Mouse (Mus musculus) CH12.LX (cell line): Measurements from ENCODE around the gene Prelp. TPM values are rescaled to one million over a fixed set of nuclear protein-coding genes. Genes with fewer than 3 reads are reported as not detected.

Experiments used
- DNase-seq: peaks from one replicate; pipeline ENCODE4 v3.0.0-alpha.2; 2013; ENCODE audit errors: extremely low read depth
- H3K27ac ChIP-seq: 2 replicates; pipeline ENCODE4 v1.5.1; 2012; ENCODE audit warnings: low read depth, mild to moderate bottlenecking, control low read depth, moderate library complexity; ENCODE audit not compliant: insufficient read depth
- H3K27me3 ChIP-seq: replicated peaks from 2 replicates; pipeline ENCODE3; 2012; ENCODE audit warnings: inconsistent platforms
- H3K36me3 ChIP-seq, 2 experiments: replicated peaks in 1 of 2; 2 replicates each; pipeline versions ENCODE3 to v1.6.1; 2012; ENCODE audit warnings: inconsistent platforms in 1 of 2, low read length in 1 of 2, mild to moderate bottlenecking in 1 of 2, mixed read lengths in 1 of 2, moderate library complexity in 1 of 2; ENCODE audit not compliant: control insufficient read depth in 1 of 2, insufficient read depth in 1 of 2
- H3K4me1 ChIP-seq, 2 experiments: 2 replicates each; pipeline ENCODE4 v1.6.1; 2012; ENCODE audit warnings: inconsistent platforms in 1 of 2, moderate library complexity in 1 of 2; ENCODE audit not compliant: insufficient read depth in 2 of 2, control insufficient read depth in 1 of 2
- H3K4me2 ChIP-seq: 2 replicates; pipeline ENCODE4 v1.6.1; 2012; ENCODE audit warnings: low read depth, mild to moderate bottlenecking, control low read depth; ENCODE audit not compliant: poor library complexity, insufficient read depth, severe bottlenecking
- H3K4me3 ChIP-seq, 3 experiments: fragments of 150-350 bp in 1 of 3; sonication (generic) in 1 of 3; replicated peaks in 1 of 3; 2 replicates each; pipeline versions ENCODE3 to v1.5.1; 2011 to 2012; ENCODE audit warnings: low read depth in 2 of 3, low read length in 2 of 3, mild to moderate bottlenecking in 2 of 3, moderate library complexity in 2 of 3, control low read depth in 1 of 3, improper control_type of control experiment in 1 of 3, inconsistent platforms in 1 of 3, mixed read lengths in 1 of 3; ENCODE audit not compliant: poor library complexity in 1 of 3
- H3K79me2 ChIP-seq: replicated peaks from 2 replicates; pipeline ENCODE4 v1.6.1; 2012; ENCODE audit warnings: mild to moderate bottlenecking, moderate library complexity; ENCODE audit not compliant: control insufficient read depth, poor library complexity, insufficient read depth, severe bottlenecking; ENCODE audit errors: extremely low read depth
- H3K9ac ChIP-seq: 2 replicates; pipeline ENCODE4 v1.6.1; 2012; ENCODE audit warnings: low read depth, mild to moderate bottlenecking, control low read depth, moderate library complexity; ENCODE audit not compliant: insufficient read depth
- H3K9me3 ChIP-seq: replicated peaks from 2 replicates; pipeline ENCODE3; 2012; ENCODE audit warnings: low read length, inconsistent platforms, mixed read lengths
- BHLHE40 ChIP-seq: IDR thresholded peaks from 2 replicates; pipeline ENCODE4 v1.6.1; 2011; ENCODE audit warnings: mild to moderate bottlenecking, low read depth, low read length, improper control_type of control experiment
- CHD1 ChIP-seq: IDR thresholded peaks from 2 replicates; pipeline ENCODE4 v1.6.1; 2012; ENCODE audit warnings: low read depth, low read length, improper control_type of control experiment, inconsistent platforms
- CTCF ChIP-seq, 2 experiments: IDR thresholded peaks in 1 of 2; conservative IDR thresholded peaks in 1 of 2; 2 replicates each; pipeline ENCODE4 v1.5.1; 2011 to 2012; ENCODE audit warnings: low read depth in 2 of 2, low read length in 2 of 2, improper control_type of control experiment in 1 of 2, inconsistent platforms in 1 of 2, mild to moderate bottlenecking in 1 of 2, moderate library complexity in 1 of 2
- EP300 ChIP-seq: IDR thresholded peaks from 2 replicates; pipeline ENCODE4 v1.6.1; 2011; ENCODE audit warnings: low read length, improper control_type of control experiment
- JUN ChIP-seq: IDR thresholded peaks from 2 replicates; pipeline ENCODE4 v1.6.1; 2011; ENCODE audit warnings: low read depth, mild to moderate bottlenecking, low read length, improper control_type of control experiment, moderate library complexity; ENCODE audit not compliant: insufficient read depth
- MAX ChIP-seq: IDR thresholded peaks from 2 replicates; pipeline ENCODE4 v1.6.1; 2011; ENCODE audit warnings: low read length, improper control_type of control experiment
- MAZ ChIP-seq: IDR thresholded peaks from 2 replicates; pipeline ENCODE4 v1.6.1; 2012; ENCODE audit warnings: low read depth, mild to moderate bottlenecking, inconsistent platforms, low read length, improper control_type of control experiment, moderate library complexity
- NRF1 ChIP-seq: IDR thresholded peaks from 2 replicates; pipeline ENCODE4 v1.6.1; 2014; ENCODE audit warnings: low read depth, mild to moderate bottlenecking, inconsistent platforms, low read length, improper control_type of control experiment, moderate library complexity
- POLR2A ChIP-seq: IDR thresholded peaks from 2 replicates; pipeline ENCODE4 v1.6.1; 2011; ENCODE audit warnings: low read depth, mild to moderate bottlenecking, improper control_type of control experiment, low read length
- POLR2AphosphoS2 ChIP-seq: IDR thresholded peaks from 2 replicates; pipeline ENCODE4 v1.6.1; 2011; ENCODE audit warnings: low read depth, low read length, improper control_type of control experiment
- TBP ChIP-seq: conservative IDR thresholded peaks from 2 replicates; pipeline ENCODE4 v1.6.1; 2011; ENCODE audit warnings: low read depth, low read length, improper control_type of control experiment
- TCF12 ChIP-seq: IDR thresholded peaks from 2 replicates; pipeline ENCODE4 v1.6.1; 2014; ENCODE audit warnings: low read depth, mild to moderate bottlenecking, inconsistent platforms, low read length, improper control_type of control experiment
- USF2 ChIP-seq: conservative IDR thresholded peaks from 2 replicates; pipeline ENCODE4 v1.6.1; 2011; ENCODE audit warnings: low read depth, low read length, improper control_type of control experiment
- dilution Hi-C: fragments of 300-500 bp; cut with MboI; formaldehyde crosslinking; loops from 2 replicates; pipeline ENCODE4 v1.14.3; 2020; ENCODE audit warnings: low sequenced_read_pairs; ENCODE audit not compliant: extremely low pct_unique_long_range_greater_than_20kb, extremely low pct_ligation_motif_present
- in situ Hi-C: fragments of 300-500 bp; cut with MboI; formaldehyde crosslinking; loops from 3 replicates; pipeline ENCODE4 v1.14.3; 2019; ENCODE audit warnings: low sequenced_read_pairs, low pct_ligation_motif_present, low pct_unique_long_range_greater_than_20kb, mixed read lengths
- polyA plus RNA-seq: library from polyadenylated mRNA; unstranded; fragments of >175 nt; gene quantifications from 2 replicates; pipeline ENCODE4 v1.2.1, GENCODE M21; 2012; ENCODE audit warnings: low read depth; ENCODE audit not compliant: insufficient read length
- total RNA-seq, 2 experiments: library from RNA; depleted of rRNA; stranded (reverse); fragments of 300-350 nt in 1 of 2; fragments of >200 nt in 1 of 2; gene quantifications; 2 replicates each; pipeline ENCODE4 v1.2.3; 2012 to 2014

The Prelp gene
- total and polyA plus RNA-seq, 3 experiments = not detected

DNA sequence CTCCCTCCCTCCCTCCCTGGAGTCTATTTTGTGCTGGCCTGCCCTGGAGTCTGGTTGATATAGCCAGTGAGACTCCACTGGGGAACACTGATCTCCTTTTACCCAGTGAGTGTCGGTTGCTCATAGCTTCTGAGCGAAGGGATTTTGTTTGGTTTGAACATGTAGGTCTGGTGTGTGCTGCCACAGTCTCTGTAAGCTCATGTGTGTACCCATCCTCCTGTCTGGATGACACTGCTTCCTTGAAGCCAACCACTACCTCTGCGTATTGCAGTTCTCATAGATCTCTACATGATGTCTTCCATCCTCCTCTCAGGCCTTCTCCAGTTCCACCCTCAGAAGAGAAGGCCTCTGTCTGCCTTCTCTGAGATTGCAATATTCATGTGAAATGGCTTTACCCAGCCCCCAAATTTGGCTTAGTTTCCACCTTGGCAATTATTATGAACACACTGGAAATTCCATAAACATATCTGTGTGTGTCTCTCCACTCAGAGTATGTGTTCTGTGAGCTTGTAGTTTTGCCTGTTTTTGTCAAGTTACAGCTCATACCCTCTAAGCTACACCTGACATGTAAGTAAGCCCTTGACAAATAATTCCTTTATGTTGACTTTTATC is 19.4 kb upstream of the Prelp start:
- Histone ChIP-seq H3K4me1 (no peaks in the 10 kb centered on the region; a peak in 1 of 4 replicates), H3K4me2 (no peak overlapping the region), H3K27me3 (peaks cover 72% of the 10 kb centered on the region), H3K27ac (no peak overlapping the region), H3K4me3 (no peak overlapping the region), H3K36me3 (no peaks in the 10 kb centered on the region), H3K9me3 (peaks cover 16% of the 10 kb centered on the region), H3K79me2 (no peaks in the 10 kb centered on the region), H3K9ac (no peak overlapping the region)
- in situ Hi-C loops = no loop called here
- no peak for DNase-seq
- dilution Hi-C loops = no loop called here
- TF ChIP-seq USF2 (no peak), MAZ (no peak), JUN (no peak), CTCF (conservative IDR thresholded peaks at IDR 0.05 in 1 of 2, IDR thresholded peaks at IDR 0.05 in 1 of 2; ENCODE audit: low read depth in 2 of 2, low read length in 2 of 2) (no peak), TCF12 (no peak), POLR2A (no peak), MAX (no peak), NRF1 (no peak), TBP (no peak), EP300 (no peak)

DNA sequence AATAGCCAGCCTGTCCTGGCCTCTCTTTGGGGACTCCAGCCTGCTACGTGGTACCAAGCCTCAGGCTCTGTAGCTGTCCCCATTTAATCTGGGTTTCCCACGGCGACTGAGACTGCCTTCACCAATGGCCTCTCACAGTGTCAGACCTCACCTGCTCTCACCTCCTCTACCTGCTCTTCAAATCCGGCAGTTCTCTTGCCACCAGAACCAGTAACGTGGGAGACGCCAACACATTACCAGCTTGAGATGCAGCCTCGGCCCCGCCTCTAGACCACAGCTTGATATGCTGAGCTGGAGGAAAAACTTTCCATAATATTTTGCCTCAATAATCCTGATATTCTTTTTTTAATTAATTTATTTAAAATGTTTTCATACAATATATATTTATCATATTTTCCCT is 18.5 kb upstream of the Prelp start:
- Histone ChIP-seq H3K79me2 (no peaks in the 10 kb centered on the region), H3K27me3 (peaks cover 68% of the 10 kb centered on the region), H3K9me3 (peaks cover 16% of the 10 kb centered on the region), H3K9ac (no peak overlapping the region), H3K4me2 (no peak overlapping the region), H3K4me1 (no peaks in the 10 kb centered on the region; a peak in 1 of 4 replicates), H3K27ac (no peak overlapping the region), H3K36me3 (no peaks in the 10 kb centered on the region), H3K4me3 (no peak overlapping the region)
- DNase-seq = no peak
- dilution Hi-C loops = no loop called here
- in situ Hi-C loops = no loop called here
- TF ChIP-seq POLR2AphosphoS2 (no peak), MAX (no peak), BHLHE40 (no peak), TBP (no peak)

DNA sequence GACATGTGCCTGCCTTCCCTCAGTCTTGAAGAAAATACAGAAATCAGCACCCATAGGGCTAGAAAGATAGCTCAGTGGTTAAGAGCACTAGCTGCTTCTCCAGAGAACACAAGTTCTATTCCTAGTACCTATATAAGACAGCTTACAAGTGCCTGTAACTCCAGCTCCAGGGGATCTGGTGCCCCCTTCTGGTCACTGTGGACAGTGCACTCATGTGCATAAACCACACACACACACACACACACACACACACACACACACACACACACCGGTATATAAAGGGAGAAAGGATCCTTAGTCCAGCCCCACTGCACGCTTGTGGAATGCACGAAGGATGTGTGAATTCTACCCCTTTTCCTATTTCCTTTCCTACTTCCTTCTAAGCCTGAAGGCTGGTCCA is 15.0 kb upstream of the Prelp start:
- Histone ChIP-seq H3K79me2 (no peaks in the 10 kb centered on the region), H3K9me3 (peaks cover 13% of the 10 kb centered on the region), H3K9ac (no peak overlapping the region), H3K27ac (no peak overlapping the region), H3K4me1 (no peaks in the 10 kb centered on the region; a peak in 1 of 4 replicates), H3K27me3 (peaks cover 75% of the 10 kb centered on the region), H3K36me3 (no peaks in the 10 kb centered on the region), H3K4me2 (no peak overlapping the region), H3K4me3 (no peak overlapping the region)
- dilution Hi-C loops (no loop called here), in situ Hi-C loops (no loop called here)
- no peak for DNase-seq
- no peak for TF ChIP-seq CHD1
- peak in 1 of 2 experiments; percentile 23; a peak in 2 of 4 replicates for TF ChIP-seq CTCF (conservative IDR thresholded peaks at IDR 0.05 in 1 of 2, IDR thresholded peaks at IDR 0.05 in 1 of 2; ENCODE audit: low read depth in 2 of 2, low read length in 2 of 2)
